In genomic region chr15:79961366-79961921, GRCm38 (mm10) we compare ENCODE assay signal across 13 mouse cellular contexts. TPM values are rescaled to one million over a fixed set of nuclear protein-coding genes. Genes with fewer than 3 reads are reported as not detected.
DNase-seq lines count a peak whose midpoint lies in the region; ATAC-seq and TF ChIP-seq lines count a peak whose summit lies in the region.
"Had no signal": no experiment of that assay in that cellular context is flagged by ENCODE, and none has a peak within 500 bp of the region (broad histone marks: within the 10 kb centered on the region; RNA-seq: fewer than 3 reads in every experiment).

No protein-coding gene starts in this region.

- peaks cover 18% of the 10 kb centered on the region for H3K27me3 ChIP-seq in CH12.LX (replicated peaks)
- H3K27me3 ChIP-seq: forebrain, embryonic 13.5 days; hindbrain, embryonic 15.5 days; neural tube, embryonic 13.5 days had no signal

- dilution Hi-C loops in CH12.LX (cut with MboI; ENCODE audit: extremely low pct_ligation_motif_present, extremely low pct_unique_long_range_greater_than_20kb, low sequenced_read_pairs), result no loop called here

- in situ Hi-C loops in CH12.LX (cut with MboI; ENCODE audit: low pct_ligation_motif_present, low pct_unique_long_range_greater_than_20kb, low sequenced_read_pairs), result loop anchor here (5.0 kb wide), 1 partner anchor 36 kb away; no protein-coding TSS in a partner anchor

- no peak for ATAC-seq in megakaryocyte, adult 5-6 weeks (ENCODE audit: poor library complexity, severe bottlenecking)
- ATAC-seq: forebrain, embryonic 13.5 days had no signal

- TF ChIP-seq EP300 in CH12.LX (IDR thresholded peaks at IDR 0.05; ENCODE audit: low read length), result no peak

- H3K4me3 ChIP-seq in CH12.LX (replicated peaks in 1 of 3; ENCODE audit: low read depth in 2 of 3, low read length in 2 of 3, poor library complexity in 1 of 3), result no peak overlapping the region
- H3K4me3 ChIP-seq: forebrain, embryonic 13.5 days; hindbrain, embryonic 15.5 days; neural tube, embryonic 13.5 days had no signal

- no peak overlapping the region for H3K9ac ChIP-seq in CH12.LX (ENCODE audit: insufficient read depth, low read depth)
- H3K9ac ChIP-seq: forebrain, embryonic 13.5 days; hindbrain, embryonic 15.5 days; neural tube, embryonic 13.5 days had no signal

- H3K4me1 ChIP-seq in CH12.LX (ENCODE audit: control insufficient read depth in 1 of 2, insufficient read depth in 2 of 2), result peaks cover 0 to 10% of the 10 kb centered on the region in 2 experiments; a peak in 2 of 4 replicates
- H3K4me1 ChIP-seq: forebrain, embryonic 13.5 days; hindbrain, embryonic 15.5 days had no signal

- TF ChIP-seq CTCF in CH12.LX (conservative IDR thresholded peaks at IDR 0.05 in 1 of 2, IDR thresholded peaks at IDR 0.05 in 1 of 2; ENCODE audit: low read depth in 2 of 2, low read length in 2 of 2), result peak in 1 of 2 experiments; percentile 43; a peak in 2 of 4 replicates

- intact Hi-C loops in heart, postnatal 10 days (cut with DNase I), result no loop called here

- no peak overlapping the region for H3K4me2 ChIP-seq in CH12.LX (ENCODE audit: insufficient read depth, low read depth, poor library complexity, severe bottlenecking)
- H3K4me2 ChIP-seq: forebrain, embryonic 13.5 days; hindbrain, embryonic 15.5 days; neural tube, embryonic 13.5 days had no signal

- no peaks in the 10 kb centered on the region for H3K36me3 ChIP-seq in CH12.LX (replicated peaks in 1 of 2; ENCODE audit: control insufficient read depth in 1 of 2, insufficient read depth in 1 of 2, low read length in 1 of 2)
- H3K36me3 ChIP-seq: hindbrain, embryonic 15.5 days; neural tube, embryonic 13.5 days had no signal

- no peaks in the 10 kb centered on the region for H3K9me3 ChIP-seq in CH12.LX (replicated peaks; ENCODE audit: low read length)
- H3K9me3 ChIP-seq: forebrain, embryonic 13.5 days; hindbrain, embryonic 15.5 days; neural tube, embryonic 13.5 days had no signal

- peak; percentile 31 for TF ChIP-seq RAD21 in CH12.LX (IDR thresholded peaks at IDR 0.05; ENCODE audit: low read depth, low read length)

- peak; percentile 43 to 46 for DNase-seq in cerebellum, postnatal 10 days
- DNase-seq in cerebellum, postnatal 36 days, result no peak
- DNase-seq in kidney, postnatal 10 days, result peak; percentile 43
- no peak for DNase-seq in kidney, adult 18-20 months
- DNase-seq in CH12.LX (ENCODE audit: extremely low read depth), result no peak
- peak; percentile 53 to 60 for DNase-seq in heart, postnatal 10 days
- no peak for DNase-seq in adrenal gland, adult (ENCODE audit: inconsistent age in 2 of 2, low spot score in 1 of 2)
- DNase-seq: cerebellum, adult 11-12 months; liver had no signal

- no peak overlapping the region for H3K27ac ChIP-seq in CH12.LX (ENCODE audit: insufficient read depth, low read depth)
- H3K27ac ChIP-seq: forebrain, embryonic 13.5 days; hindbrain, embryonic 15.5 days; neural tube, embryonic 13.5 days had no signal

- no peaks in the 10 kb centered on the region for H3K79me2 ChIP-seq in CH12.LX (replicated peaks; ENCODE audit: control insufficient read depth, extremely low read depth, insufficient read depth, poor library complexity, severe bottlenecking)

- TF ChIP-seq POLR2A in CH12.LX (IDR thresholded peaks at IDR 0.05; ENCODE audit: low read depth, low read length), result no peak

TF ChIP-seq in CH12.LX, 34 proteins besides CTCF, POLR2A, EP300 and RAD21:
- TF ChIP-seq HCFC1 (IDR thresholded peaks at IDR 0.05; ENCODE audit: low read depth, low read length) (no peak), SMC3 (IDR thresholded peaks at IDR 0.05; ENCODE audit: low read depth, low read length) (peak; percentile 36), RCOR1 (conservative IDR thresholded peaks at IDR 0.05; ENCODE audit: low read depth, low read length) (no peak), USF2 (conservative IDR thresholded peaks at IDR 0.05; ENCODE audit: low read depth, low read length) (no peak)

RNA-seq across cellular contexts. Expression of gene Cbx7, which starts 9.5 kb away (rescaled TPM):
- total RNA-seq in CH12.LX (2012; rRNA removed) (10.0 and 12.1 TPM in 2 replicates), CH12.LX (2014; rRNA removed) (5.6 and 8.1 TPM in 2 replicates)
- polyA plus RNA-seq in CH12.LX (2012; ENCODE audit: insufficient read length, low read depth), result 12.4 and 14.7 TPM in 2 replicates
- total RNA-seq in heart, postnatal 10 days (2021), result 1 to 10 TPM; 3.0 to 3.8 TPM
- 4.9 and 5.5 TPM in 2 replicates for total RNA-seq in megakaryocyte, adult 5-6 weeks (2015)
- 3.9 and 7.0 TPM in 2 replicates for total RNA-seq in megakaryocyte, adult 5-6 weeks (2017)

RNA-seq across cellular contexts. Expression of gene Pdgfb, which starts 53.3 kb away (rescaled TPM):
- total RNA-seq in CH12.LX (2012; rRNA removed), result not detected in 2 replicates
- total RNA-seq in CH12.LX (2014; rRNA removed), result not detected in 2 replicates
- not detected in 2 replicates for polyA plus RNA-seq in CH12.LX (2012; ENCODE audit: insufficient read length, low read depth)
- total RNA-seq in heart, postnatal 10 days (2021), result 10 to 100 TPM; 49.2 to 56.2 TPM
- 1.3 and 1.6 TPM in 2 replicates for total RNA-seq in megakaryocyte, adult 5-6 weeks (2015)
- 0.40 and 1.7 TPM in 2 replicates for total RNA-seq in megakaryocyte, adult 5-6 weeks (2017)

Comparison
In these comparisons a context has a peak if more than half of its experiments do, and no peak if none do; other contexts are left out.
1. DNase-seq: peak in cerebellum, postnatal 10 days (2 of 2), kidney, postnatal 10 days (single experiment) and heart, postnatal 10 days (2 of 2); none in cerebellum, postnatal 36 days (0 of 2), kidney, adult 18-20 months (single experiment), CH12.LX (single experiment) and adrenal gland, adult (0 of 2).
2. RNA of gene Pdgfb, which starts 53.3 kb away (total RNA-seq): 49.2 to 56.2 TPM in heart, postnatal 10 days; 0.40 to 1.7 TPM in megakaryocyte, adult 5-6 weeks and not detected in CH12.LX; every median in the first group is over 10 times any median in the second.